Comparison of ENCODE assay signal across 22 mouse cellular contexts in the genomic region with DNA sequence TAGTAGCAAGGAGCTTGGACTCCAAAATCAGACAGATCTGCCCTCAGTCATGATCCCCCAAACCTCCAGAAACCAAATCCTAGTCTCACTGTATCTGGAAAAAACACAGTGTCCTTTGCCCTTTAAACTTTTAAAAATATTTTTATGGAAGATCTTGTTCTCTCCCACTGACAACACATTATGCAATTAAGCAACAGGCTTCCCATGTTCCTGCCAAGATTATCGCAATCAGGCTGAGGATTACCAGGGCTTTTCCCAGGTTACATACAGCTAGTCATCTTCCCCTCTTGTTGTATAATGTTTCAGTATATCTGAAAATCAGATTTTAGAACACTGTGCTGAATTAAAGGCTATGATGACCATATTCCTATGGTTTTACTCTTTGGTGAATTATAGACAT.
DNase-seq lines count a peak whose midpoint lies in the region; ATAC-seq and TF ChIP-seq lines count a peak whose summit lies in the region.
"Had no signal": no experiment of that assay in that cellular context is flagged by ENCODE, and none has a peak within 500 bp of the region (broad histone marks: within the 10 kb centered on the region; RNA-seq: fewer than 3 reads in every experiment).

No protein-coding gene starts in this region.

- no peak overlapping the region for H3K4me3 ChIP-seq in liver, adult 2 months (ENCODE audit: insufficient read depth, low read depth, low read length)
- no peak overlapping the region for H3K4me3 ChIP-seq in liver, embryonic 12.5 days
- H3K4me3 ChIP-seq: forebrain, embryonic 10.5 days; forebrain, embryonic 13.5 days; gastrocnemius, adult 2 months; heart, adult 2 months; heart, embryonic 10.5 days; heart, embryonic 13.5 days; hindbrain, embryonic 12.5 days; hindbrain, embryonic 15.5 days had no signal

- H3K9ac ChIP-seq in liver, adult 2 months (ENCODE audit: low read depth, low read length) = no peak overlapping the region
- no peak overlapping the region for H3K9ac ChIP-seq in liver, embryonic 12.5 days
- H3K9ac ChIP-seq: forebrain, embryonic 13.5 days; heart, embryonic 13.5 days; hindbrain, embryonic 12.5 days; hindbrain, embryonic 15.5 days had no signal

- no peak for TF ChIP-seq CTCF in liver, adult 2 months (IDR thresholded peaks at IDR 0.05; ENCODE audit: low read depth, low read length)

- peaks cover 5% of the 10 kb centered on the region for H3K4me1 ChIP-seq in liver, adult 2 months (ENCODE audit: control insufficient read depth, insufficient read depth, low read length)
- H3K4me1 ChIP-seq in liver, embryonic 12.5 days = no peaks in the 10 kb centered on the region
- H3K4me1 ChIP-seq: forebrain, embryonic 10.5 days; forebrain, embryonic 13.5 days; heart, embryonic 10.5 days; heart, embryonic 13.5 days; hindbrain, embryonic 12.5 days; hindbrain, embryonic 15.5 days had no signal

- H3K36me3 ChIP-seq in liver, adult 2 months (ENCODE audit: control insufficient read depth, insufficient read depth, low read length) = no peaks in the 10 kb centered on the region
- no peaks in the 10 kb centered on the region for H3K36me3 ChIP-seq in liver, embryonic 12.5 days
- H3K36me3 ChIP-seq: forebrain, embryonic 10.5 days; heart, embryonic 10.5 days; heart, embryonic 13.5 days; hindbrain, embryonic 12.5 days; hindbrain, embryonic 15.5 days had no signal

- WGBS in liver, adult 2 months = 25% methylated on average over 1 of the region's 1 CpGs
- 79% methylated on average over 1 of the region's 1 CpGs for WGBS in liver, embryonic 12.5 days (ENCODE audit: insufficient replicate concordance)

- intact Hi-C loops in gastrocnemius, postnatal 36 days (cut with DNase I) = no loop called here

- no peaks in the 10 kb centered on the region for H3K79me2 ChIP-seq in liver, adult 2 months (ENCODE audit: control insufficient read depth, insufficient read depth, low read length)

- peak; percentile 40 for DNase-seq in gastrocnemius, adult 18-20 months (ENCODE audit: low spot score)
- DNase-seq in gastrocnemius, postnatal 36 days = no peak
- peak; percentile 85 for DNase-seq in liver, adult 2 months (ENCODE audit: extremely low read depth, low read depth, low spot score)
- peak; percentile 39 for DNase-seq in lung, postnatal 36 days
- DNase-seq in lung, postnatal 10 days = no peak
- DNase-seq: adrenal gland, postnatal 25 days; cerebellum, adult 18-20 months; cerebellum, adult 9-10 months; cerebellum, postnatal 14 days; gastrocnemius, adult 2 months; gastrocnemius, postnatal 14 days; heart, adult 2 months; heart, postnatal 14 days had no signal

- TF ChIP-seq POLR2A in liver, adult 2 months (IDR thresholded peaks at IDR 0.05; ENCODE audit: extremely low read depth, insufficient read depth, low read length) = no peak

- no peak for ATAC-seq in liver, embryonic 12.5 days
- ATAC-seq: CD4-positive, CD25-positive, alpha-beta regulatory T cell, adult 4 months; forebrain, embryonic 13.5 days; forebrain, embryonic 16.5 days had no signal

- no peaks in the 10 kb centered on the region for H3K27me3 ChIP-seq in liver, adult 2 months (ENCODE audit: control insufficient read depth, insufficient read depth, low read length)
- no peaks in the 10 kb centered on the region for H3K27me3 ChIP-seq in liver, embryonic 12.5 days (replicated peaks)
- H3K27me3 ChIP-seq: forebrain, embryonic 13.5 days; heart, embryonic 13.5 days; hindbrain, embryonic 12.5 days; hindbrain, embryonic 15.5 days had no signal

- H3K4me2 ChIP-seq in liver, embryonic 12.5 days = no peak overlapping the region
- H3K4me2 ChIP-seq: forebrain, embryonic 13.5 days; heart, embryonic 13.5 days; hindbrain, embryonic 12.5 days; hindbrain, embryonic 15.5 days had no signal

- H3K27ac ChIP-seq in liver, adult 2 months (replicated peaks; ENCODE audit: insufficient read depth, low read depth, low read length) = no peak overlapping the region
- H3K27ac ChIP-seq in liver, embryonic 12.5 days = no peak overlapping the region
- H3K27ac ChIP-seq: forebrain, embryonic 10.5 days; forebrain, embryonic 13.5 days; gastrocnemius, adult 2 months; heart, adult 2 months; heart, embryonic 10.5 days; heart, embryonic 13.5 days; hindbrain, embryonic 12.5 days; hindbrain, embryonic 15.5 days had no signal

- H3K9me3 ChIP-seq in liver, embryonic 12.5 days (replicated peaks) = no peaks in the 10 kb centered on the region
- H3K9me3 ChIP-seq: forebrain, embryonic 10.5 days; forebrain, embryonic 13.5 days; heart, embryonic 10.5 days; heart, embryonic 13.5 days; hindbrain, embryonic 12.5 days; hindbrain, embryonic 15.5 days had no signal

Comparison
In these comparisons a context has a peak if more than half of its experiments do, and no peak if none do; other contexts are left out.
1. DNase-seq: peak in gastrocnemius, adult 18-20 months (single experiment), liver, adult 2 months (single experiment) and lung, postnatal 36 days (single experiment); none in gastrocnemius, postnatal 36 days (0 of 2) and lung, postnatal 10 days (single experiment).